Comparison of ENCODE assay signal across 33 mouse cellular contexts in the genomic region with DNA sequence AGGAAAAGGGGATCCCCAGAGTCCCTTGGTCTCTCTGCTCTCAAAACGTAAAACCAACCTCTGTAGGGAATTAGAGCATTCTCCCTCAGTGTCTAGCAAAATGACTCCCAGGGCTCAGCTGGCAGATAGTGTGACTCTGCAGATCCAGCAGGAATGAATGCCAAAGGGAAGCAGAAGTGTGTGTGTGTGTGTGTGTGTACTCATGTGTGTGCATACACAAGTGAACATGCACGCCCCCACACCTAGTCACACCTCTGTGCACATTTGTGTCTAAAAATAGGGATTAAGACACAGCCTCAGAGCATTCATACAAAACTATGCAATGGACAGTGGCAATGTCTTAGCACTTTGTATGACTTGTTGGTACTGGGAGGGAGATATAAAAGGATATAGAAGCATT. TPM values are rescaled to one million over a fixed set of nuclear protein-coding genes. Genes with fewer than 3 reads are reported as not detected.
"Had no signal": no experiment of that assay in that cellular context is flagged by ENCODE, and none has a peak within 500 bp of the region (broad histone marks: within the 10 kb centered on the region; RNA-seq: fewer than 3 reads in every experiment).

No protein-coding gene starts in this region.

- ATAC-seq: liver, embryonic 12.5 days; liver, postnatal 0 days; lung, postnatal 0 days; midbrain, embryonic 13.5 days; midbrain, embryonic 15.5 days; midbrain, embryonic 16.5 days had no signal

- H3K36me3 ChIP-seq: limb, embryonic 10.5 days; limb, embryonic 12.5 days; limb, embryonic 13.5 days; limb, embryonic 15.5 days; liver, embryonic 12.5 days; liver, embryonic 13.5 days; liver, embryonic 15.5 days; lung, embryonic 15.5 days; midbrain, embryonic 10.5 days; midbrain, embryonic 12.5 days; midbrain, embryonic 13.5 days; midbrain, embryonic 15.5 days; neural tube, embryonic 12.5 days had no signal

- H3K4me2 ChIP-seq: limb, embryonic 12.5 days; limb, embryonic 13.5 days; limb, embryonic 15.5 days; liver, embryonic 11.5 days; liver, embryonic 12.5 days; liver, embryonic 13.5 days; liver, embryonic 15.5 days; lung, embryonic 14.5 days; lung, embryonic 15.5 days; midbrain, embryonic 11.5 days; midbrain, embryonic 12.5 days; midbrain, embryonic 13.5 days; midbrain, embryonic 15.5 days; neural tube, embryonic 12.5 days had no signal

- H3K9ac ChIP-seq: limb, embryonic 12.5 days; limb, embryonic 13.5 days; limb, embryonic 15.5 days; liver, embryonic 12.5 days; liver, embryonic 13.5 days; liver, embryonic 14.5 days; liver, embryonic 15.5 days; liver, postnatal 0 days; lung, embryonic 14.5 days; lung, embryonic 15.5 days; midbrain, embryonic 12.5 days; midbrain, embryonic 13.5 days; midbrain, embryonic 15.5 days; neural tube, embryonic 12.5 days had no signal

- DNase-seq: left cerebral cortex, postnatal 4 days; liver; liver, embryonic 13.5 days; liver, postnatal 0 days; lung, adult 18-20 months; lung, adult 2 months; lung, embryonic 14.5 days; lung, postnatal 10 days; lung, postnatal 14 days; lung, postnatal 36 days; lung, postnatal 4 days; midbrain, embryonic 14.5 days had no signal

- H3K4me3 ChIP-seq: left cerebral cortex, adult 2 months; limb, embryonic 10.5 days; limb, embryonic 12.5 days; limb, embryonic 13.5 days; limb, embryonic 15.5 days; liver, embryonic 12.5 days; liver, embryonic 13.5 days; liver, embryonic 15.5 days; lung, embryonic 15.5 days; midbrain, embryonic 10.5 days; midbrain, embryonic 12.5 days; midbrain, embryonic 13.5 days; midbrain, embryonic 15.5 days; myocyte; neural tube, embryonic 12.5 days had no signal

- H3K27me3 ChIP-seq: limb, embryonic 12.5 days; limb, embryonic 13.5 days; limb, embryonic 15.5 days; lung, embryonic 15.5 days; midbrain, embryonic 15.5 days; neural tube, embryonic 12.5 days had no signal

- H3K27ac ChIP-seq: left cerebral cortex, adult 2 months; limb, embryonic 10.5 days; limb, embryonic 12.5 days; limb, embryonic 13.5 days; limb, embryonic 15.5 days; liver, embryonic 12.5 days; liver, embryonic 13.5 days; liver, embryonic 14.5 days; liver, embryonic 15.5 days; lung, embryonic 15.5 days; macrophage; midbrain, embryonic 10.5 days; midbrain, embryonic 12.5 days; midbrain, embryonic 13.5 days; midbrain, embryonic 15.5 days; neural tube, embryonic 12.5 days had no signal

- H3K9me3 ChIP-seq: limb, embryonic 10.5 days; limb, embryonic 12.5 days; limb, embryonic 13.5 days; limb, embryonic 15.5 days; liver, embryonic 12.5 days; liver, embryonic 13.5 days; liver, embryonic 15.5 days; lung, embryonic 15.5 days; midbrain, embryonic 10.5 days; midbrain, embryonic 12.5 days; midbrain, embryonic 13.5 days; midbrain, embryonic 15.5 days; neural tube, embryonic 12.5 days had no signal

RNA-seq across cellular contexts. Expression of a gene that starts 2.0 kb away (rescaled TPM):
- total RNA-seq: monocyte, adult 5-6 weeks had no signal

RNA-seq across cellular contexts. Expression of a gene that starts 43.3 kb away (rescaled TPM):
- total RNA-seq: monocyte, adult 5-6 weeks had no signal
